Mouse (Mus musculus) midbrain, postnatal 0 days (tissue): ENCODE results near the gene Stim1. TPM values are rescaled to one million over a fixed set of nuclear protein-coding genes. Genes with fewer than 3 reads are reported as not detected.

ENCODE experiments used
- ATAC-seq: fragments of 200-750 bp; cut with Nextera tagmentation; 2 replicates; pipeline ENCODE4 v1.8.0; 2017; ENCODE audit warnings: moderate number of reproducible peaks, mild to moderate bottlenecking, moderate TSS enrichment, moderate library complexity; ENCODE audit not compliant: low FRiP score
- DNase-seq: peaks from one replicate; pipeline ENCODE4 v3.0.0-alpha.2; 2015; ENCODE audit warnings: low spot score
- H3K27ac ChIP-seq: fragments of 300-500 bp; sonication (generic); 2 replicates; pipeline ENCODE4 v1.5.1; 2014; ENCODE audit warnings: low read depth, mild to moderate bottlenecking, low read length, mixed read lengths
- H3K27me3 ChIP-seq: fragments of 300-500 bp; sonication (generic); 2 replicates; pipeline ENCODE4 v1.6.1; 2014; ENCODE audit warnings: low read length, control low read depth, mixed read lengths; ENCODE audit not compliant: insufficient read depth
- H3K36me3 ChIP-seq: fragments of 300-500 bp; sonication (generic); 2 replicates; pipeline ENCODE4 v1.6.1; 2014; ENCODE audit warnings: low read length, control low read depth, mixed read lengths; ENCODE audit not compliant: insufficient read depth
- H3K4me1 ChIP-seq: fragments of 300-500 bp; sonication (generic); 2 replicates; pipeline ENCODE4 v1.6.1; 2014; ENCODE audit warnings: mild to moderate bottlenecking, control low read depth, antibody characterized with exemption, low read length, mixed read lengths; ENCODE audit not compliant: insufficient read depth
- H3K4me2 ChIP-seq: fragments of 300-500 bp; sonication (generic); 2 replicates; pipeline ENCODE4 v1.6.1; 2014; ENCODE audit warnings: low read depth, mild to moderate bottlenecking, low read length, mixed read lengths; ENCODE audit not compliant: poor library complexity, severe bottlenecking
- H3K4me3 ChIP-seq: fragments of 300-500 bp; sonication (generic); 2 replicates; pipeline ENCODE4 v1.5.1; 2014; ENCODE audit warnings: low read depth, mild to moderate bottlenecking, low read length, moderate library complexity
- H3K9ac ChIP-seq: fragments of 300-500 bp; sonication (generic); replicated peaks from 2 replicates; pipeline ENCODE4 v1.6.1; 2014; ENCODE audit warnings: mild to moderate bottlenecking, low read length, moderate library complexity, mixed read lengths; ENCODE audit not compliant: poor library complexity, severe bottlenecking
- H3K9me3 ChIP-seq: fragments of 300-500 bp; sonication (generic); 2 replicates; pipeline ENCODE4 v1.6.1; 2016; ENCODE audit warnings: low read length, control low read depth
- CTCF ChIP-seq: IDR thresholded peaks from 2 replicates; pipeline ENCODE4 v1.5.1; 2016; ENCODE audit warnings: antibody characterized with exemption, mild to moderate bottlenecking
- whole genome bisulfite sequencing: fragments of 180-500 bp; shearing (Covaris S2); extraction: QIAGEN DNeasy Blood & Tissue Kit; methylation state at CpG from one replicate; pipeline ENCODE4 v1.1.7; 2014; 5-methylcytosine and 5-hydroxymethylcytosine counted together
- polyA plus RNA-seq: library from polyadenylated mRNA; unstranded; fragments of >200 nt; fragmentation: Nextera tagmentation; extraction: Ambion mirVana; gene quantifications from 2 replicates; pipeline ENCODE4 v1.2.1, GENCODE M21; 2015
- total RNA-seq: library from RNA; depleted of rRNA; stranded (reverse); fragments of >200 nt; gene quantifications from 2 replicates; pipeline ENCODE4 v1.2.3, GENCODE M21; 2014

Gene Stim1
- total and polyA plus RNA-seq, 2 experiments from 2014 or later = 17.1 to 30.7 TPM

DNA sequence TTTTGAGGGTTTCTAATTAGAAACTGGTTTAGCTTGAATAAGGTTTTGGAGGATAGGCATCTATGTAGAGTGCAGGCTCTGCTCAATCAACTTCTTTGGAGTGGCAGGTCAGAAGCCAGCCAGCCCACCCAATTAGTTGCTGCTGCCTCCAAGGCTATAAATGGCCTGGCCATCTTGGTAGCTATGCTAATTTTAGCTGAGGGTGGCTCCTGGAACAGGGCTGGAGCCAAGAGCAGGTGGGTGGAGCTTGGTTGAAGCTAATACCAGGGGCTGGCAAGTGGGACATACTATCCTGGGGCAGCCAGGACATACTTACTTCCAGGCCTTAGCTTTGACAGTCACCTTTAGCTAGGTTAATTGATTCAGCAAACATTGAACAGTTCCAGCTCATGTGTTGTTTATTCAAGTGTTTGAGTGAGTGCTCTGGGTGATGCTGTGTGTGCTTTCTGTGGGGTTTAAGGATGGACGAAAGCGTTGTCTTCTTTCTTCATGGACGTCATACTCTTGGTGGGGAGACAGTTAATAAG lies 4.9 kb downstream of the Stim1 start:
- H3K4me2 ChIP-seq = no peak overlapping the region
- no peaks in the 10 kb centered on the region for H3K9me3 ChIP-seq
- H3K27me3 ChIP-seq = no peaks in the 10 kb centered on the region
- DNase-seq = no peak
- H3K27ac ChIP-seq = no peak overlapping the region
- peaks cover 12% of the 10 kb centered on the region for H3K4me1 ChIP-seq
- WGBS = 93% methylated on average over 3 of the region's 3 CpGs
- ATAC-seq = no peak
- H3K9ac ChIP-seq = no peak overlapping the region
- TF ChIP-seq CTCF = no peak
- H3K36me3 ChIP-seq = no peaks in the 10 kb centered on the region
- no peak overlapping the region for H3K4me3 ChIP-seq

DNA sequence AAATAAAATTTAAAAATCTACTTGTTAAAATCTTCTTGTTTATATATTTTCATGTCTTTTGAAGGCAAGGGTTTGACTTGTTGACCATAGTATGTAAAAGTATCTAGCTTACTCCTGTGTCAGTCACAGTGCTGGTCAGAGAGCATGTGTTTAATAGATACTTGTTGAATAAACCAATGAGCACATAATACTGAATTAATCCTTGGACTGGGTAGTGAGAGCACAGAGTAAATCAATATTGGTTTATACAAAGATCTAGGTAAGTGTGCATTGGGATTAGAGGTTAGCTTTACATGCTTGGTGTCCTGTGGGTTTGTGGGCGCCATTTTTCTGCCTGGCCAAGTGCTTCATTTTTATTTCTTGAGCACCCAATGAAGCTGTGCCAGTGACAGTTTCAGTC lies 13.8 kb downstream of the Stim1 start:
- no peak overlapping the region for H3K4me3 ChIP-seq
- H3K4me1 ChIP-seq = no peaks in the 10 kb centered on the region
- no peak for DNase-seq
- no peaks in the 10 kb centered on the region for H3K27me3 ChIP-seq
- no peak for TF ChIP-seq CTCF
- 92% methylated on average over 1 of the region's 1 CpGs for WGBS
- no peak overlapping the region for H3K27ac ChIP-seq
- no peak overlapping the region for H3K9ac ChIP-seq
- no peaks in the 10 kb centered on the region for H3K36me3 ChIP-seq
- H3K4me2 ChIP-seq = no peak overlapping the region
- H3K9me3 ChIP-seq = no peaks in the 10 kb centered on the region
- ATAC-seq = no peak

DNA sequence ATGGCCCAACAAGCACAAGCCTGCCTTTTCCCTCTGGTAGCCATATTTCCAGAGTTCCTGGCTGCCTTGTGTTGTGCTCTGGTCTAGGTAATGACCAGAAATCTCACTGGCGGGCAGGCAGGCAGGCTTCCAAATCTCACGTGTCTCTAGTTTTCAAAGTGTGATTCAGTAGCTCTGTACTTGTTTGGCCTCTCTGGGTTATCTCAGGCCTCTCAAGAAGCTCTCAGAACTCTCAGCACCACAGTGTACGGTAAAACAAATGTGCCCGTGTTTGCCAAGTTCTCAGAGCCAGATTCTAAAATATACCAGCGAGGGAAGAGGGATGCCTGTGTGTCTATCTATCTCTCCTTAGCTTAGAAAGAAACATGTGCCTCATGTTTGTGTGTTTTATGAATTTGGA lies 14.7 kb downstream of the Stim1 start:
- Histone ChIP-seq H3K9me3 (no peaks in the 10 kb centered on the region), H3K36me3 (no peaks in the 10 kb centered on the region), H3K4me3 (no peak overlapping the region), H3K27me3 (no peaks in the 10 kb centered on the region), H3K4me2 (no peak overlapping the region), H3K4me1 (no peaks in the 10 kb centered on the region), H3K27ac (no peak overlapping the region), H3K9ac (no peak overlapping the region)
- ATAC-seq (no peak), DNase-seq (no peak)
- TF ChIP-seq CTCF = no peak
- 82% methylated on average over 5 of the region's 5 CpGs for WGBS

DNA sequence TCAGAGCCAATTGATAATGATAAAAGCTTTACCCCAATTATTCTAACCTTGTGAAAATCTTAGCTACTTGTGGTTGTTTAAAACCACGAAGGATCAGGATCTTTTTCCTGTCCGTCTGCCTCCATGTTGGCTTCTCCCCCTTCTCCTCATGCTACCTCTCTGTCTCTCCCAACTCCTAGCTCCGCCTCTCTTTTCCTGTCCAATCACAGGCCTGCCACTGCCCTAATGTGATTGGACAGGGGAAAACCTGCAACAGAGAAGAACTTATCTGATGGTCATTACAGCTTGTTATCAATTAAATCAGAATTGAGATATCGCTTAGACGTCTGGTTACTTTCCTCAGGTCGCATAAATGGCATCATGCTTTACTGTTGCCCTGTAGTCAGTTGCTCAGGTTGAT lies 21.9 kb downstream of the Stim1 start:
- Histone ChIP-seq H3K4me1 (no peaks in the 10 kb centered on the region), H3K4me3 (no peak overlapping the region), H3K36me3 (no peaks in the 10 kb centered on the region), H3K27ac (no peak overlapping the region), H3K4me2 (no peak overlapping the region), H3K9ac (no peak overlapping the region), H3K27me3 (no peaks in the 10 kb centered on the region), H3K9me3 (no peaks in the 10 kb centered on the region)
- WGBS = 87% methylated on average over 6 of the region's 6 CpGs
- DNase-seq (no peak), ATAC-seq (no peak)
- TF ChIP-seq CTCF = no peak

DNA sequence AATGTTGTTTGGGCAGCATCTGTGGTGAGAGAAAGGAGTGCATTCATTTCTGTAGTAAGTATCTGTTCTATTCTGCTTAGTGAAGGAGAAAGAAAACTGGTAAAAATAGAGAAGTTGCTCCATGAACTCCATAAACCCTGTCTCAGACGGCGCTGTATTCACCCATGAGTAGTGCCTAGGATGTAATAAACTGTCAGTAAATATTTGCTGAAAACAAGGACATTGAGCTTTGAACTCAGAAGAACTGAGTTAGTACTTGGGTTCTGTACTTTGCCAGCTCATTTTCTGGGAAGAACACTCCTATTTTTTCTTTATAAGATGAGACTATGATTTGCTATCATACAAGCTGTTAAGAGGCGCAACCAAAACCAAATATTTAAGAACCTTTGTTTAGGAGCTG lies 24.6 kb downstream of the Stim1 start:
- TF ChIP-seq CTCF = no peak
- no peak for ATAC-seq
- WGBS = 94% methylated on average over 3 of the region's 3 CpGs

DNA sequence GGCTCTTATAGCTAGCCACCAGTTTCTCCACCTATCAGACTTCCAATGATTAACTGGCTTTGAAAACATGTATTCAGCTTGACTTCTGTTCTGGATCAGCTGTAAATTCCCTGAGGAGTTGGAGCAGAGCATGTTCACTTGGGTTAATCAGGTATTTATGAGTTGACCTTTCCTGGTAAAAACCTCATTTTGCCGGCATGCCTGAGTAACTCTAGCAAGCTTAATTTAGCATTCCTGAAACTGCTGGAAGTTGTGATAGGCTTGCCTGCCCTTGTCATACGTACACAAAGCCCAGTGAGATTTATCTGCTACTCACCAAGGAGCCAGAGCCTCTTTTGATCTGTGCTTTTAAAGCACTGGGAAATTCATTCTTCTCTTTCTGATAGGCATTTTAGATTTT lies 25.6 kb downstream of the Stim1 start:
- 10% methylated on average over 2 of the region's 2 CpGs for WGBS
- H3K36me3 ChIP-seq = no peaks in the 10 kb centered on the region
- no peak overlapping the region for H3K4me3 ChIP-seq
- no peak for ATAC-seq
- H3K9me3 ChIP-seq = no peaks in the 10 kb centered on the region
- no peak overlapping the region for H3K9ac ChIP-seq
- TF ChIP-seq CTCF = no peak
- DNase-seq = peak; percentile 13
- no peak overlapping the region for H3K4me2 ChIP-seq
- H3K27ac ChIP-seq = no peak overlapping the region
- H3K4me1 ChIP-seq = no peaks in the 10 kb centered on the region
- no peaks in the 10 kb centered on the region for H3K27me3 ChIP-seq

More for the DNA sequence above, 24.6 kb downstream of the Stim1 start:
- no peak overlapping the region for H3K27ac ChIP-seq
- H3K4me2 ChIP-seq = no peak overlapping the region
- H3K27me3 ChIP-seq = no peaks in the 10 kb centered on the region
- H3K9me3 ChIP-seq = no peaks in the 10 kb centered on the region
- no peaks in the 10 kb centered on the region for H3K4me1 ChIP-seq
- H3K4me3 ChIP-seq = no peak overlapping the region
- no peak overlapping the region for H3K9ac ChIP-seq
- H3K36me3 ChIP-seq = no peaks in the 10 kb centered on the region
- DNase-seq = no peak
